Mouse (Mus musculus) intestine, embryonic 15.5 days (tissue): ENCODE measurements around the gene Gli1. TPM values are rescaled to one million over a fixed set of nuclear protein-coding genes. Genes with fewer than 3 reads are reported as not detected.

ENCODE experiments used
- ATAC-seq: fragments of 200-750 bp; cut with Nextera tagmentation; 2 replicates; pipeline ENCODE4 v1.8.0; 2017; ENCODE audit warnings: moderate TSS enrichment, moderate library complexity
- H3K27ac ChIP-seq: fragments of 300-500 bp; sonication (generic); 2 replicates; pipeline ENCODE4 v1.5.1; 2015; ENCODE audit warnings: mild to moderate bottlenecking, inconsistent platforms
- H3K27me3 ChIP-seq: fragments of 300-500 bp; sonication (generic); replicated peaks from 2 replicates; pipeline ENCODE4 v1.6.1; 2015; ENCODE audit warnings: inconsistent platforms
- H3K36me3 ChIP-seq: fragments of 300-500 bp; sonication (generic); 2 replicates; pipeline ENCODE4 v1.6.1; 2015; ENCODE audit warnings: inconsistent platforms
- H3K4me1 ChIP-seq: fragments of 300-500 bp; sonication (generic); replicated peaks from 2 replicates; pipeline ENCODE4 v1.6.1; 2015; ENCODE audit warnings: inconsistent platforms
- H3K4me2 ChIP-seq: fragments of 300-500 bp; sonication (generic); replicated peaks from 2 replicates; pipeline ENCODE4 v1.6.1; 2015; ENCODE audit warnings: mild to moderate bottlenecking, inconsistent platforms
- H3K4me3 ChIP-seq: fragments of 300-500 bp; sonication (generic); replicated peaks from 2 replicates; pipeline ENCODE4 v1.5.1; 2015; ENCODE audit warnings: inconsistent platforms
- H3K9ac ChIP-seq: fragments of 300-500 bp; sonication (generic); 2 replicates; pipeline ENCODE4 v1.6.1; 2015; ENCODE audit warnings: inconsistent platforms
- H3K9me3 ChIP-seq: fragments of 300-500 bp; sonication (generic); 2 replicates; pipeline ENCODE4 v1.6.1; 2016; ENCODE audit warnings: inconsistent platforms
- WGBS: fragments of 180-500 bp; shearing (Covaris S2); methylation state at CpG from one replicate; pipeline ENCODE4 v1.1.7; 2015; 5-methylcytosine and 5-hydroxymethylcytosine counted together
- polyA plus RNA-seq: library from polyadenylated mRNA; unstranded; fragments of >200 nt; fragmentation: Nextera tagmentation; extraction: Ambion mirVana; gene quantifications from 2 replicates; pipeline ENCODE4 v1.2.1, GENCODE M21; 2015

The Gli1 gene
- polyA plus RNA-seq = 7.5 and 8.1 TPM in 2 replicates

- 1% methylated on average over 29 of the region's 29 CpGs for WGBS
Measured at GRCm38 (mm10) chr10:127341891-127342639, at the start of gene Gli1. Gene Gli1 (minus strand): TSS chr10:127341974.

GRCm38 (mm10) chr10:127381743-127382134 lies 40.0 kb upstream of the Gli1 start:
- H3K4me2 ChIP-seq = peak overlapping the region; percentile 69
- peak overlapping the region; percentile 69 for H3K4me3 ChIP-seq
- no peaks in the 10 kb centered on the region for H3K9me3 ChIP-seq
- peak overlapping the region; percentile 78 for H3K9ac ChIP-seq
- H3K4me1 ChIP-seq = peaks cover 9% of the 10 kb centered on the region; the same call in 1 of the 2 replicates
- no peaks in the 10 kb centered on the region for H3K36me3 ChIP-seq
- peak overlapping the region; percentile 93 for H3K27ac ChIP-seq
- ATAC-seq = no peak
- no peaks in the 10 kb centered on the region for H3K27me3 ChIP-seq
- 47% methylated on average over 2 of the region's 2 CpGs for WGBS

More at GRCm38 (mm10) chr10:127341891-127342639, at the start of gene Gli1:
- peak within 1 kb of the TSS; percentile 81 for H3K27ac ChIP-seq
- H3K36me3 ChIP-seq = no peaks in the 10 kb centered on the region
- H3K9me3 ChIP-seq = no peaks in the 10 kb centered on the region
- H3K4me1 ChIP-seq = peaks cover 17% of the 10 kb centered on the region
- peak within 1 kb of the TSS; percentile 43 for H3K9ac ChIP-seq
- peak within 1 kb of the TSS; percentile 82 for H3K4me2 ChIP-seq
- peak within 1 kb of the TSS; percentile 49 for H3K4me3 ChIP-seq
- H3K27me3 ChIP-seq = peaks cover 10% of the 10 kb centered on the region
- ATAC-seq = peak; percentile 37

GRCm38 (mm10) chr10:127380767-127381742 lies 39.3 kb upstream of the Gli1 start:
- ATAC-seq = peak; percentile 89
- H3K27me3 ChIP-seq = no peaks in the 10 kb centered on the region
- H3K4me3 ChIP-seq = peak overlapping the region; percentile 69
- WGBS = 1% methylated on average over 37 of the region's 79 CpGs
- peak overlapping the region; percentile 78 for H3K9ac ChIP-seq
- no peaks in the 10 kb centered on the region for H3K36me3 ChIP-seq
- H3K27ac ChIP-seq = peak overlapping the region; percentile 93
- H3K4me1 ChIP-seq = peaks cover 7% of the 10 kb centered on the region; the same call in 1 of the 2 replicates
- H3K9me3 ChIP-seq = no peaks in the 10 kb centered on the region
- peak overlapping the region; percentile 76 for H3K4me2 ChIP-seq

- ATAC-seq = peak; percentile 99
- peak within 1 kb of the TSS; percentile 69 for H3K4me3 ChIP-seq
- WGBS = under 1% methylated on average over 48 of the region's 53 CpGs
- peak within 1 kb of the TSS; percentile 93 for H3K27ac ChIP-seq
- H3K9me3 ChIP-seq = no peaks in the 10 kb centered on the region
- peak within 1 kb of the TSS; percentile 76 for H3K4me2 ChIP-seq
- no peaks in the 10 kb centered on the region for H3K36me3 ChIP-seq
- no peaks in the 10 kb centered on the region for H3K27me3 ChIP-seq
- peaks cover 3% of the 10 kb centered on the region; the same call in 1 of the 2 replicates for H3K4me1 ChIP-seq
- H3K9ac ChIP-seq = peak within 1 kb of the TSS; percentile 78
Measured at GRCm38 (mm10) chr10:127380251-127380691, 38.5 kb upstream of the Gli1 start, which contains the start of gene R3hdm2. Gene R3hdm2 (plus strand): TSS chr10:127380327.

- H3K27ac ChIP-seq = peak overlapping the region; percentile 93
- no peak for ATAC-seq
- H3K4me3 ChIP-seq = peak overlapping the region; percentile 69
- no peaks in the 10 kb centered on the region for H3K9me3 ChIP-seq
- H3K4me2 ChIP-seq = peak overlapping the region; percentile 76
- peaks cover 3% of the 10 kb centered on the region; the same call in 1 of the 2 replicates for H3K4me1 ChIP-seq
- peak overlapping the region; percentile 78 for H3K9ac ChIP-seq
- 84% methylated on average over 8 of the region's 8 CpGs for WGBS
- no peaks in the 10 kb centered on the region for H3K27me3 ChIP-seq
- no peaks in the 10 kb centered on the region for H3K36me3 ChIP-seq
Measured at GRCm38 (mm10) chr10:127379654-127380053, 37.9 kb upstream of the Gli1 start.

- Histone ChIP-seq H3K9me3 (no peaks in the 10 kb centered on the region), H3K4me2 (no peak overlapping the region), H3K4me1 (peaks cover 3% of the 10 kb centered on the region; the same call in 1 of the 2 replicates), H3K4me3 (no peak overlapping the region), H3K9ac (no peak overlapping the region), H3K36me3 (no peaks in the 10 kb centered on the region), H3K27ac (no peak overlapping the region), H3K27me3 (no peaks in the 10 kb centered on the region)
- 50% methylated on average over 3 of the region's 3 CpGs for WGBS
- ATAC-seq = no peak
Measured at GRCm38 (mm10) chr10:127377700-127378099, 35.9 kb upstream of the Gli1 start.

GRCm38 (mm10) chr10:127371023-127371422 lies 29.2 kb upstream of the Gli1 start:
- Histone ChIP-seq H3K9ac (no peak overlapping the region), H3K36me3 (no peaks in the 10 kb centered on the region), H3K27me3 (no peaks in the 10 kb centered on the region), H3K4me3 (no peak overlapping the region), H3K9me3 (no peaks in the 10 kb centered on the region), H3K4me1 (no peaks in the 10 kb centered on the region), H3K27ac (no peak overlapping the region), H3K4me2 (no peak overlapping the region)
- ATAC-seq = no peak
- WGBS = 79% methylated on average over 2 of the region's 2 CpGs

- H3K27ac ChIP-seq = no peak within 1 kb of the TSS
- H3K27me3 ChIP-seq = no peaks in the 10 kb centered on the region
- WGBS = 75% methylated on average over 22 of the region's 22 CpGs
- no peak within 1 kb of the TSS for H3K4me3 ChIP-seq
- 0 out of 2 replicates have a peak, but pooled peaks have one; percentile 20 for ATAC-seq
- H3K9me3 ChIP-seq = no peaks in the 10 kb centered on the region
- H3K36me3 ChIP-seq = no peaks in the 10 kb centered on the region
- no peaks in the 10 kb centered on the region for H3K4me1 ChIP-seq
- H3K4me2 ChIP-seq = no peak within 1 kb of the TSS
- no peak within 1 kb of the TSS for H3K9ac ChIP-seq
Measured at GRCm38 (mm10) chr10:127369834-127370820, 28.4 kb upstream of the Gli1 start, which contains the start of gene Inhbc. Gene Inhbc (minus strand): TSS chr10:127370431.

GRCm38 (mm10) chr10:127368273-127368672 lies 26.5 kb upstream of the Gli1 start:
- WGBS = 42% methylated on average over 2 of the region's 2 CpGs
- Histone ChIP-seq H3K4me1 (no peaks in the 10 kb centered on the region), H3K9me3 (no peaks in the 10 kb centered on the region), H3K27me3 (no peaks in the 10 kb centered on the region), H3K4me2 (no peak overlapping the region), H3K4me3 (no peak overlapping the region), H3K9ac (no peak overlapping the region), H3K36me3 (no peaks in the 10 kb centered on the region), H3K27ac (no peak overlapping the region)
- ATAC-seq = 0 out of 2 replicates have a peak, but pooled peaks have one; percentile 31

- Histone ChIP-seq H3K9ac (no peak overlapping the region), H3K27ac (no peak overlapping the region), H3K36me3 (no peaks in the 10 kb centered on the region), H3K9me3 (no peaks in the 10 kb centered on the region), H3K4me2 (no peak overlapping the region), H3K4me3 (no peak overlapping the region), H3K27me3 (no peaks in the 10 kb centered on the region), H3K4me1 (no peaks in the 10 kb centered on the region)
- no peak for ATAC-seq
- WGBS = 82% methylated on average over 5 of the region's 5 CpGs
Measured at GRCm38 (mm10) chr10:127367116-127367515, 25.3 kb upstream of the Gli1 start.

GRCm38 (mm10) chr10:127360714-127361113 lies 18.9 kb upstream of the Gli1 start:
- Histone ChIP-seq H3K9me3 (no peaks in the 10 kb centered on the region), H3K4me1 (no peaks in the 10 kb centered on the region), H3K4me3 (no peak overlapping the region), H3K27me3 (no peaks in the 10 kb centered on the region), H3K36me3 (no peaks in the 10 kb centered on the region), H3K27ac (no peak overlapping the region), H3K9ac (no peak overlapping the region), H3K4me2 (no peak overlapping the region)
- ATAC-seq = no peak
- 80% methylated on average over 3 of the region's 3 CpGs for WGBS
